Mouse (Mus musculus): ENCODE results near the gene Mgat4b. TPM values are rescaled to one million over a fixed set of nuclear protein-coding genes. Genes with fewer than 3 reads are reported as not detected.

Gene Mgat4b
- total RNA-seq, 2 experiments from 2014 or later, result 89.3 to 110 TPM

DNA sequence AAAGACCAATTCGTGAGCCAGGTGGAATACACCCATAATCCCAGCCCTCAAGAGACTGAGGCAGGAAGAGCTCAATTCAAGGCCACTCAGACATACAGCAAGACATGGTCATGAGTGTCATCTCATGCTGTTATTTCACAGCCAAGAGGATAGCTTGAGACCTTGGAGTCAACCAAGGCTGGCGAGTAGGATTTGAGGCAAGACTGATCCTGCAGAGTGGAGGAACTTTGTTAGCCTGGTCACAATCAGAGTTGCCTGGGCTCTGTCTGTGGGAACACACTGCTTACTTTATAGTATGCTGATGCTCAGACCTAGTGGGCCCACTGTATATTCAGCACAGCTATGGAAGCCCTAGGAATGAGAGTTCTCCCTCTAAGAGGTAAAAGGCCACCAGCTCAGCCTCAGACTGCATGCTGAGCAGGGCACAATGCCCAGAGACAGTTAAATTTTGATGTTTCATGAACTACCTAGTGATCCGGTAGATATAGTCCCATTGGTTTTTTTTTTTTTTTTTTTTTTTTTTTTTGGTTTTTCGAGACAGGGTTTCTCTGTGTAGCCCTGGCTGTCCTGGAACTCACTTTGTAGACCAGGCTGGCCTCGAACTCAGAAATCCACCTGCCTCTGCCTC is 12.4 kb upstream of the Mgat4b start:
- DNase-seq (ENCODE audit: low spot score in 2 of 2), result no peak

DNA sequence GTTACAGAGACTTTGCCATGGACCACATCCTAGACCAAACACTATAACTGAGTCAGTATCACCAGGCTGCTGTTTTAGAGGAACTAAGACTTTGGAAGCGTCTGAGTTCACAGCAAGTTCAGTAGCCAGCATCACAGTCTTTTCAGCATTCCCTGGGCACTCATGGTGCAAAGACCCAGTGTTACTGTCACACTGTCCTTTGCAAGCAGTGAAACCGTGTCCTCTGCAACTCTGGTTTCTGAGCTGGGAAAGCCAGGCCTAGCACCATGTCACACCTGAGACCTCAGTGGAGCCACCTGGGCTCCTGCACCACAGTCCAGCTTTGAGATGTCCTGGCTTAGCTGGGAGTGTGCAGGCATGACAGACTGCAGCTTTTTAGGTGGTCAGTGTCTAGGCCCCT is 11.8 kb upstream of the Mgat4b start:
- DNase-seq (ENCODE audit: low spot score in 2 of 2), result no peak

DNA sequence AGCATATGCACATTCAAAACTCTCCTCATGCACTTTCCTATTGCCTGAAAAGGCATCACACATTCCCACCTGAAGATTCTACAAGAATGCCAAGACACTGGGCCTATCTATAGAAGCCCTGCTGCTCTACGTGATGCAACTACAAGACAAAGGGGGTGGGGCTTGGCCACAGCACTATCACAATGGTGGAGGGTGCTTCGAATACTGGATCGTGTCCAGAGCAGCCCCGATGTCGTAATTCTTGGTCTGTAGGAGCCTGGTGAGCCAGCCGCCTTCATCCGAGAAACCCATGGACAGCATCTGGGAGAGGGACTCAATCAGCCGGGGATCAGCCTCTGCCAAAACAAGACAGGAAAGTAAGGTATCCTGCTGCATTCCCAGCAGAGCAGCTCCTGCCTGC is 10.1 kb upstream of the Mgat4b start:
- DNase-seq (ENCODE audit: low spot score in 2 of 2), result no peak

- DNase-seq (ENCODE audit: low spot score in 2 of 2), result no peak
These were observed 9.1 kb upstream of the Mgat4b start for GRCm38 (mm10) chr11:50201590-50201989.

- DNase-seq (ENCODE audit: low spot score in 2 of 2), result no peak
These were observed 7.3 kb upstream of the Mgat4b start for GRCm38 (mm10) chr11:50203302-50203827.

DNA sequence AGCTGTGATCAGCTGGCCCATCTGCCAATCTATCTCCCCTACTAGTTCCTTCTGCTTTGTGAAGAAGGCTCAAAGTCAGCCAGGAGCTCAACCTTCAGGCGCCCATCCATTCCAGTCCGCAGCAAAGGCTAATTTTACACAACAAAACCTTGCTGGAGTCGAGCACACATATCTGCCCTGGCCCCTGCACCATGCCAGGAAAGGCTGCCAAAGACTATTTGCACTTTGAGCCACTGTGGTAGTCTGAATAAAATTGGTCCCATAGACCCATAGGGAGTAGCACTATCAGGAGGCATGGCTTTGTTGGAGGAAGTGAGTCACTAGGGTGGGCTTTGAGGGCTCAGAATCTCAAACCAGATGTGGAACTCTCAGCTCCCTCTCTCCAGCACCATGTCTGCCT is 5.3 kb upstream of the Mgat4b start:
- no peak for DNase-seq (ENCODE audit: low spot score in 2 of 2)

GRCm38 (mm10) chr11:50206037-50206436 is 4.7 kb upstream of the Mgat4b start:
- DNase-seq (ENCODE audit: low spot score in 2 of 2), result no peak

DNA sequence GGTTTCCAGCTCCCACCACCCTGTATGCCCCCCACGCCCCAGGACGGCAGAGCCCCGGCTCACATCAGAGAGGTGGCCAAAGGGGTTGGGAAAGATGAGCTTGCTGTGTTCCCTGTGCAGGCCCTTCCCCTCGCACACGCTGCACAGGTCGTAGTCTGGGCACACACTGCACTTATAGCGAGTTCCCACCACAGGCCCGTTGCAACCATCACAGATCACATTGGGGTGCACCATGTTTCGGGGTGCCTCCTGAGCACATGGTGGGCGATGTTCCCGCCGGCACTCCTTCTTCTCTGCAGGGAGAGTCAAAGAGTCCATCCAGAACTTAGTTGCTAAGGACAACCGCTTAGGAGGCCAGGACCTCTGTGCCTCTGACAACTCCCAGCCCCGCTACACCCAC is 3.3 kb upstream of the Mgat4b start:
- no peak for DNase-seq (ENCODE audit: low spot score in 2 of 2)

DNA sequence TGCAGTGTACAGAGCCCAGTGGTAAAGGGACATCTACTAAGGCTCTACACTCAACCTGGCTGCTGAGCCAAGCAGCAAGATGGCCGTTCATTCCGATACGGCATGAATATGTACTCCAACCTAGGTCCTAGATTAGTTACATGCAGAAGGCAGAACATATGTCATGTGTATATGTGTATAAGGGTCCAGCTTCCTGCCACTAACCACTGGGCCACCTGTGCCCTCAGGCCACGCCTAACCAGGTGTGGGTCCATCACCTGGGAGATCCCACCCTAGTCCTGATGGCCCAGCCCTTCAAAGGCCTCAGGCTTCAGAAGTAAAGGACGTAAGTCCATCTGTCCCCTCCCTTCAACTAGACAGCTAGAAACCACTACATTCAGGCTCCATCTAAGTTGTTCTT is 2.7 kb upstream of the Mgat4b start:
- no peak for DNase-seq (ENCODE audit: low spot score in 2 of 2)

GRCm38 (mm10) chr11:50210101-50210504 is 587 bp upstream of the Mgat4b start:
- DNase-seq (ENCODE audit: low spot score in 2 of 2), result peak; percentile 72 to 74

DNA sequence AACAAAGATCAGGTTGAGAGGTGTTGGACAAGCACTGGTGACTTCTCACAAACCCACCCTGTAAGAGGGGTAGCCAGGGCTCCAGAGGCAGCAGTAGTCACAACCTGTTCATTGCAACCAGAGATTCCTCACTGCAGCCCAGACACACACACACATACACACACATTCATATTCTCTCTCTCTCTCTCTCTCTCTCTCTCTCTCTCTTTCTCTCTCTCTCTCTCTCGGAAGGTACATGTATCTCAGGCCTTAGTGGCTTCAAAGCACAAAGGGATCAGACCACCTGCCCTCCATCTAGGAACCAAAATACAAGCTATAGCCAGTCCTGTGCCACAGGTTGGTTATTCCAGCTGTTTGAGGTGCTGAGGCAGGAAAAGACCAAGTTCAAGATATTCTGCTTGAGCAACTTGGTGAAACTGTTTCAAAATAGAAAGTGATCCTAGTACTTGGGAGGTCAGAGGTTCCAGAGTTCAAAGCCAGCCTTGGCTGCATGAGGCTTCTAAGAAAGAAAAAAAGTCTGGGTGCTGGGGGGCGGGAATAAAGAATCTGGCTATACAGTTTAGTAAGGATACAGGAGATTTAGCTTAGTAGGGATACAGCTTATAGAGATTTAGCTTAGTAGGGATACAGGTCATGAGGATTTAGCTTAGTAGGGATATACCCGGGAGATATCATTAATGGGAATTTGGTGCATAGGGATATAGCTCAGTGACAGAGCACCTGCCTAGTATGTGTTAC is 801 bp downstream of the Mgat4b start:
- no peak for DNase-seq (ENCODE audit: low spot score in 2 of 2)

- DNase-seq (ENCODE audit: low spot score in 2 of 2), result no peak
These were observed 1.5 kb downstream of the Mgat4b start for GRCm38 (mm10) chr11:50212060-50212739.

- DNase-seq (ENCODE audit: low spot score in 2 of 2), result peak; percentile 74 to 84
These were observed 2.4 kb downstream of the Mgat4b start for GRCm38 (mm10) chr11:50212848-50213758.

DNA sequence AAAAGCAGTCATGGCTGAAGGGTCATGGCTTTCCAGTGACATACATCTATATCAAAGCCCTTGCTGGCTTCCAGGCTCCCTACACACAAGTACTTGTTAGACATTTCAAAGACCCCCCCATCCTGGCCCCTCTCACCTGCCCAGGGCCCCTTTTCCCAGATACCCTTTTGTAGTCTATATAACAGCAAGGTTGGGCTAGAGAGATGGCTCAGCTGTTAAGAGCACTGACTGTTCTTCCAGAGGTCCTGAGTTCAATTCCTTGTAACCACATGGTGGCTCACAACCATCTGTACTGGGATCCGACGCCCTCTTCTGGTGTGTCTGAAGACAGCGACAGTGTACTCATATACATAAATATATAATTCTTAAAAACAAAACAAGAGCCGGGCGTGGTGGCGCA is 3.9 kb downstream of the Mgat4b start:
- DNase-seq (ENCODE audit: low spot score in 2 of 2), result no peak

DNA sequence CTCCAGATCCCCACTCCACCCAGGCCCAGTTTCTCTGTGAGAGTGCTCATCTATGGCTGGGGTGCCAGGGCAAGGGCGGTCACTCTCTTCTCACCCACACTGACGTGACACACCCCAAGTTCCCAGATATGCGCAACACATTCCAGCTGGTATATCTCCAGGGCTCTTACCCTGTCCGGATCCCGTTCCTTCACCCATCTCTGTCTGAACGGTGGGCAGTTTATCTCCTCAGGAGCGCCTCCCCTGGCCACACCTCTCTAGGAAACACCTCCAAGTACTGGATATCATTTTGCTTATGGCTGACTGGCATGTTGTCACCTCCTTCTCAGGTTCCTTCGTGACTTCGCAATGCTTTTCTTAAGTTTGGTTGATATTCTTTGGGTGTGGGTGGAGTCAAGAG is 4.9 kb downstream of the Mgat4b start:
- no peak for DNase-seq (ENCODE audit: low spot score in 2 of 2)

GRCm38 (mm10) chr11:50216724-50217366 is 6.2 kb downstream of the Mgat4b start:
- DNase-seq (ENCODE audit: low spot score in 2 of 2), result no peak

- no peak for DNase-seq (ENCODE audit: low spot score in 2 of 2)
These were observed 7.1 kb downstream of the Mgat4b start for GRCm38 (mm10) chr11:50217811-50218210.

DNA sequence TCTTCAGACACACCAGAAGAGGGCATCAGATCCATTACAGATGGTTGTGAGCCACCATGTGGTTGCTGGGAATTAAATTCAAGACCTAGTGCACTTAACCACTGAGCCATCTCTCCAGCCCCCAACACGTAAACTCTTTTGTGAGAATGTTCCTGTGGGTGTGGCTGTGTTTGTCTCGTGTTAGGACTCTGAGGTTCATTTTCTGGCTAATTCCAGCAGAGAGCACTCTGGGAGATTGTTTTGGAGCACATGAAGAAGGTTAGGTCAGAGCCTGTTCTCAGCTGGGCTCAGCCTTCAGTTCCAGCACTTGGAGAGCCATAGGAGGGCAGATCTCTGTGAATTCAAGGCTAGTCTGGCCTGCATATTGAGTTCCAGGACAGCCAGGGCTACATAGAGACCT is 9.1 kb downstream of the Mgat4b start:
- no peak for DNase-seq (ENCODE audit: low spot score in 2 of 2)

GRCm38 (mm10) chr11:50222559-50223276 is 12.0 kb downstream of the Mgat4b start:
- DNase-seq (ENCODE audit: low spot score in 2 of 2), result no peak

Measured in adrenal gland, adult 18-20 months (tissue).